Mouse (Mus musculus) kidney, postnatal 4 days (tissue): ENCODE results near the gene Slc17a9.

Experiments
- DNase-seq, 2 experiments: peaks; one replicate each; pipeline ENCODE4 v3.0.0; 2021; ENCODE audit warnings: mixed read lengths in 2 of 2

Gene Slc17a9

DNA sequence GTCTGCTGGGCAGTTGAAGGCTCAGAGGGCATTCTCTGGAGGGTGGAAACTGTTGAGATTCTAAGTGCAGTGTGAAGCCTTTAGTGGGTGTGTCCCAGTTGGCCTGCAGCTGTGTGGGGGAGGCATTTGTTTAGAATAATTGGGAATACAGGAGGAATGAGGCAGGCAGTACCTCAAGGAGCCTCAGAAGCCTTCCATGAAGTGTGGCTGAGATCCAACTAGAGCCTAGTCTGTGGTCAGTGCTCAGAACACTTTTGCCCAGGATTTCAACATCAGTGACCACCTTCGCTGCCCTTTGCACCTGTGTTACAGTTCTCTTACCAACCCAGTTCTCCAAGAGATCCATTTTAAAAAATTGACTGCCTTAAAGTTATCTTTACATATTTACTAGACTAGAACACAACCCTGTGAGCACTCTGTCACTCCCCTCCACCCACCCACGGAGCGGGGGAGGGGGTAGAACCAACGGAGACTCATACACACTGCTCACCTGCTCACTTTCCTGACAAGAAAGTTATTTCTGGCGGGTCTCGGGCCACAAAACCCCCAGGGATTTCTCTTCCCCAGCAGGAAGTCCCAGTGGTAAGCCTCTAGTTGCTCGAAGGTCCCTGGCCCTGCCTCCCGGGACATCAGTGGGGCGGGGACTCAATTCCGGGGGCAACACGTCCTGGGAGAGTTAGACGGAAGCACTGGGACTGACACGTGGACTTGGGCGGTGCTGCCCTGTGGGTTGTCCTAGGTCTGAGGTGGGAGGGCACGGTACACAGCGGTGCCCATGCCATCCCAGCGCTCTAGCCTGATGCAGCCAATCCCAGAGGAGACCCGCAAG lies at the start of gene Slc17a9:
Gene Slc17a9 (plus strand): TSS at position 679 of the 829 bp plus-strand sequence.
- DNase-seq: peak; percentile 63 to 76

DNA sequence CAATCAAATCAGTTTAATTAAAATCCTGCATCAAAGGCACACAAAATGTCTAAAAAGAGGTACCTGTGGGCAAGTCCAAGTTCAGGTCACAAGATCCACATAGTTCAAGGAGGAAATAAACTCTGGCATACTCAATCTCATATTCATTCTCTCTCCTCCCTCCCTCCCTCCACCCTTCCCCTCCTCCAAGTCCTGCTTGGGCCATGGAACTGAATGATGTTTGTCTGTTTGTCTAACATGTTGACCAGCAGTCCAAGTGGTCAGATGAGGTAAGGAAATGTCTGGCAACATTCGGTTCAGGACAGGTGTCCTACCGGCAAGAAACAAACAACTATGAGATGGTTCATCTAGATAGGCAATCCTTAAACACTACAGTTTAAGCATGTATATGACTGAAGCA lies 48.4 kb upstream of the Slc17a9 start:
- no peak for DNase-seq

DNA sequence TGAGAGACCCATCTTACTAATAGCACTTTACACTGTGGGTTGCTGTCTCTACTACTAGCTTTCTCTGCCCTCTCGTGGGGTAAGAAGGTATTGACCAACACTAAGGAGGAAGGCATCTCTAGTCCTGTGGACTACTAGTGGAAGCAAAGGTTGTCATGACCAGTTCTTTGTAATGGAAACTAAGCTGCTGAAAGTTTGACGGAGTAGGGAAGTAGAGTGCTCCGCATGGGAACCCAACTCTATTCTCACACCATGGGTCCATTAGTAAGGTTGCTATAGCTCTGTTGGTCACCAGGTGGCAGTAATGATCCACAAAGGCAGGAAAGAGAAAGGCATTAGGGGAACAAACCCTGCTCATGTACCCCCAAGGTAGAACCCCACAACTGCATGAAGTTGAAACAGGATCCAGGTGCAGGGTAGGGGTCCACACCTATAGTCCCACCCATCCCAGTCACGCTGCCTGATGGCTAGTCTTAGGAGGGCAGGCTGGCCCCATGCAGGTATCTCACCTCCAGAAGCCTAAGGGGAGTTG lies 46.4 kb upstream of the Slc17a9 start:
- DNase-seq: peak; percentile 71 to 77

DNA sequence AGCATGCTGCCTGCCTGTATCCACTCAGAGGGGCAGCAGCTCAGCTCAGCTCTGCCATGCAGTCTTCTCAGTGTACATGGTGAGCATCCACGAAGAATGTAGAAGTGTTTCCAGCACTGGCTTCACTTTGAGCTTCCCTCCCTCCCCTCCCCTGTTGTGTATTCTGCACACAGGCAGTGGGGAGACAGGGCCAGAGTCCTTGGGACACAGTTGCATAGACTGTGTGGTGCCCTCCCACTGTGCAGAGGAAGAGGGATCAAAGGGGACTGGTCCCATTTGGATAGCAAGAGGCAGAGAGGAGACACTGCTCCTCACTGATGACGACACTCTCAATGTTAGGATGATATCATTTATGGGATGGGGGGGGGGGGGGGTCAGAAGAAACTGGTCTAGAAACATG lies 43.8 kb upstream of the Slc17a9 start:
- DNase-seq: no peak

DNA sequence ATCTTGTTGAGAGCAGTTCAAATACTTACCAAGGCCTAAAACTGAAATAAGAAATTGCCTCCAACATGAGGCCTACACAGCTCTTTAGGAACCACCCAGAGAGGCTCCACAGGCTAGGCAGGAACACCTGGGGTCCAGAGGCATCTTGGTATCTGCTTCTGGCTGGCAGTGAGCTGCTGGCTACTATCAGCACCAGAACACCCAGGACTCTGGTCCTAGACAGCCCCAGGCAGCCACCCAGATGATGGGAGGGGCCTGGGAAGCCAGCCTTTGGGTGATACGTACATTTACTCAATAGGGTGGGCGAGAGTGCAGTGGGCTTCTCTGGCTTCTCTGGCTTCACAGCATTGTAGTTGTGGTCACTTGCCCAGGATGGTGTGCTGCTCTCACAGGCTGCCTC lies 41.5 kb upstream of the Slc17a9 start:
- DNase-seq: no peak

DNA sequence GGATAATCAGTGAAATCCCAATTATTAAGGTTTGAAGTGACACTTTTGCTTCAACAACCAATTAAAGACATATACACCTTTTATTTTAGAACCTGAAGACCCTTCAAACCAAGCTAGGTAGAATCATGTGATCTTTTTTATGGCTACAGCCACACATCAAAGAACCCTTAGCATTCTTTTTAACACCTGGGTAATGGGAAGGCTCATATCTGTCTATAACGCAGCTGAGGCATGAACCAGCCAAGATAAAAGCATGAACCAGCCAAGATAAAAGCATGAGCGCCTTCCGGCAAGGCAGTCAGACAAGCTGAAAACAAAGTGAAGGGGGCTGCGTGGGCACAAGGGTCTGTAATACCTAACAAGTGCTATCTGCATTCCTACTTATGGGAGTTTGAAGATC lies 41.0 kb upstream of the Slc17a9 start:
- no peak for DNase-seq

DNA sequence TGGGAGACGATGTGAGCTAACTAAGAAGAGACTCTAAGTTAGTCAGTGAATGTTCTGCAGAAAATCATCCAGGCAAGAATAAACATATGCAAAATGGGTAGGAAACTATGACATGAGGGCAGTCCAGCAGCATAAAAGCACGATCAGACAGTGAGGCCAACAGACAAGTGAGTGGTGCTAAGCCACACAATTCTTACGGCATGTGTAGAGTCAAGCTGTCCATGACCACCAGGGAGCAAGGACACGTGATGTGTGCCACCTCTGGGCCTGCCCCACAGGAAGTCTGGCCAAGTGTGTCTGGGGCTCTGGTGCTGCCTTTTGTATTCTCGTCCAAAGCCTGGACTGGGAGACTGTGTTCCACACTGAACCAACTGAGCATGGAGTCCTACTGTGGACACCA lies 35.2 kb upstream of the Slc17a9 start:
- no peak for DNase-seq

DNA sequence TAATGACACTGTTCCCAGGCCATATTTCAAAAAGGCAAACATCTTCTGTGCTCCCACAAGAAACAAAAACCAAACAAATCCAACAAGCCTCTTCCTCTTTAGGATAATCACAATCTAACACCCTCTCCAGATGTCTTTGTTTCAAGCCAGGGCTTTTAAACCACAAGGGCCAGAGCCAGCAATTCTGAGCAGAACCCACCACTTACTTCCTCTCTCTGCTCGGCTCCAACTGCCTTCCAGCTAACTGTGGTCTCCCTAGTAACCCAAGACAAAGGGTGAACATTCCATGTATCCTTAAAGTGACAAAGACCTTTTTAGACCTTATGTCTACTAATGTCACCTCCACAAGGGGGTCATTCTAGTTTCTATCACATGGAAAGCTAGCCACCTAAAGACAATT lies 32.4 kb upstream of the Slc17a9 start:
- peak; percentile 33 to 37 for DNase-seq

DNA sequence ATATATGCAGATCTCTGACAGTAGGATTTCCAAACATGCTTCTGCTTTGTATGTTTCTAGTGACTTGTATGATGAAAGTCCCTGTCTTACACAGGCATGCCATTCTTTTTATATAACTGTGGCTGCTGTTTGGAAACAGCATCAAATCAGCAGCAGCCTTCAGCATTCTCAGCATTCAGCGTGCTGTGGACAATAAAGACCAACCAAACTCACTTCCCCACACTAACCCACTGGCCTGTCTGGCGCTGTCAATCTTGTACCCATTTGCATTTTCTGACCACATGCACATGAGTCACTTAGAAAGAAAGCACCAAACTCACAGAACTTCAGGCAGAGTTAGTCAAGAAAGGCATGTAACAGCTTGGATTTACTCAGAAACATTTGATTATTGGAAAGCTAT lies 29.9 kb upstream of the Slc17a9 start:
- no peak for DNase-seq

DNA sequence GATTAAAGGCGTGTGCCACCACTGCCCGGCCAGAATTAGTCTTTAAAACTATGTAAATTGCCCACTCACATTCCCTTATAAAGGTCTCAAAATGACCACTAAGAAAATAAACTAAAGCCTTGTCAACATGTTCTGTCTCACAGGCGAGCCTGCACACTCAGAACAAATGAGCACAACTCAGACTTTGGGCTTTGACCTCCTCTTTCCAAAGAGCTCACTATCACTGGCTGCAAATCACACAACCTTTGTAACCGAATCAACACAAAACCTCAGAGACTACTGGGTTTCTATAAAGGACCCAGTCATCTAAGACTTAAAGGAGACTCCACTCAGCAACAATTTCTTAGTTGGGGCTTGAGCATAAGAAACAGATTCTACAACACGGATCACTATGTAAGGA lies 24.6 kb upstream of the Slc17a9 start:
- DNase-seq: no peak

DNA sequence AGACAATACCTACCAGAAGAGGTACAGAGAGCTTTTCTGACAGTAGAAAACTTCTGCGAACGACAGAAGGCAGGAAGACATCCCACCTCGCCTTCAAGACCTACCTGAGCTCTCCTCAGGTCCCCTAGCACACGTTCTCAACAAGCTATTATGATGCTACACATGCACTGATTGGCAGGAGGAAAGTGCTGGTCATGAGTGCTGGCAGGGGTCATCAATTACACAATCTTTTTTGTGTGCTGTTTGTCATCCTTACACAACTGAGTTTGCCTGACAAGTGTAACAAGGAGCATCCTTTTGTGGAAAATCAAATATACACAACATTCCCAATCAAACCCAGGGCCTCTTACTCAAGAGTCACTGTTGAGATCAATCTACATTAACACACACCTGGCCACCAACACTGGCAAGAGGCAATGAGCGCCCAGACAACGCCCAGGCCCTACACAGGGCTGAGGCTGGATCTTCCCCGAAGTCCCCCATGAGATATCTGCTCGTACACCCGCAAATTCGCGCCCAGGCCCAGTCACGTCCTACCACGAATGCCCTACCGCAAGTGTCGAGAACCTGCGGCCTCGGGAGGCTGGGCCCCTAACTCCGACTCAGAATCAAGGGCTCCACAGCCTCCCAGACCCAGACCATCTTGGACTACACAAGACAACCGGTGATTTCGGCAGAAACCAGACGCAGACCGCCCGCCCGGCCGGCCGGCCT lies 23.9 kb upstream of the Slc17a9 start:
- no peak for DNase-seq

DNA sequence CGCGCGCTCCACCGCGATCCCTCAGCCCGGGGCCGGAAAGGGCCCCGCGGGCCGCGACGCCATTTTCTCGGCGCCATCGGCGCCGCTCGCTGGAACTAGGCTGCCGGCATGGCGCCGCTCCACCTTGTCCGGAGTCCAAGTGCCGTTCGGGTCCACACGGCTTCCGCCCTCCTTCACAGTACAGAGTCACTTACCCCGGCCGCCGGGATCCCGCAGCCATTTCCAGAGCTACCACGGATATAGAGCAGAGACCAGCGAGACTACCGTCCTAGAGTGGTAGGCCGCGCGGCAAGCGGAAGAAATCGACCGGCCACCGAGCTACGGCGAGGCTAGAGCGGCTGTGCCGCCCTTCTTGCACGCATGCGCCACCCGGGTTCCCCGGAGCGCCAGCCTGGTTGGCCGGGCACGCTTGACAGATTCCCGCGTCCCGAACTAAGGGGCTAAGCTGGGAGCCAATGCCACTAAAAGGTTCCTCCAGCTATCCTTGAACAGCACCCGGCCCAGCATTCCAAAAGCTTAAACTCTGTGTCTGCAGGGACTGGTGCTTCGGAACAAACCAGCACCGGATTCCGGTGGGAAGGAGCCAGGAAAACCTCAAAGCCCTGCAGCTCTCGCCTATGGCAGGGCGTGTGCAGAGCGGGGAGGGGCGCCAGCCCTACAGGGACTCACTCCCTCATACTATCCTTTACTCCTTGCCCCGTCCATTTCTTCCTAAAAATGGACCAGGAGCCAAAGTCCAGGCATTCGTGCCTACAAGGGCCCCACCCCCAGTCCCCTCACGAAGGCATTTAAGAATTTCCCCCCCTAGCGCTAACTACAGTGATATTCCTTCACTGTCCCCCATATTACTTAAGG lies 23.1 kb upstream of the Slc17a9 start:
- peak; percentile 93 to 96 for DNase-seq

DNA sequence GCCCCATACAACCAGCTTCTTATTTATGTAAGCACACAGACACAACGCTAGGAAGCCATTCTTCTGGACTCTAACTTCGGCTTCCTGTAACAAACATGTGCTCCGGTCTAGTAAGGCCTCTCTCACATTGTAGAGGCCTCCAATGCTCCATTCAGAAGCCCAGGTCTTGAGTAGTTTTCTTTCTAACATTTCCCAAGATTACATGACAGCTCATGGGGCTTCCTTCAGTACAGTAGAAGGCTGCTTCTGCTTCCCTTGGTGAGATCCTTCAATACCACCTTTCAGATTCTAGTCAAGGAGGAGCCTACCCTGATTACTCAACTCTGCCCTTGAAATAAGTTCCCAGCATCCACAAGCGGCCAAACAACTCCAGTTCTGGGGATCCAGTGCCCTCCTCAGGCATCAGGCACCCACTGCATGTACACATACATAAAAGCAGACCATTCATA lies 22.3 kb upstream of the Slc17a9 start:
- DNase-seq: no peak

DNA sequence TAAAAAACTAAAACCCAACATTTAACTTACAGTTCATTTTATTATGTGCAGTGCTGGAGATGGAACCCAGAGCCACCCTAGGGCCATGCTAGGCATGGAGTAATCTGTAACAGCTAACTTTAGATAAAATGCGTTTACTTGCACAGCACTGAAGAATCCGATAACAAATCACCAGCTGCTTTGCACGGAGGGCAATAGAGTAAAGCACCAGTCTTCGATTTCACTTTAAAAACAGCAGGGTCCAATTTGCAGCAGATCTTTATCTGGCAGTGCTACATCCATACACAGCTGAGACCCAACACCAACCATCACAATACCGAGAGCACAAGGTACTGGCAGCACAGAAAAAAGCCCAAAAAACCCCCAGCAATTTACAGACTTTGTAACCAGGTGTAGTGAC lies 21.9 kb upstream of the Slc17a9 start:
- DNase-seq: no peak

DNA sequence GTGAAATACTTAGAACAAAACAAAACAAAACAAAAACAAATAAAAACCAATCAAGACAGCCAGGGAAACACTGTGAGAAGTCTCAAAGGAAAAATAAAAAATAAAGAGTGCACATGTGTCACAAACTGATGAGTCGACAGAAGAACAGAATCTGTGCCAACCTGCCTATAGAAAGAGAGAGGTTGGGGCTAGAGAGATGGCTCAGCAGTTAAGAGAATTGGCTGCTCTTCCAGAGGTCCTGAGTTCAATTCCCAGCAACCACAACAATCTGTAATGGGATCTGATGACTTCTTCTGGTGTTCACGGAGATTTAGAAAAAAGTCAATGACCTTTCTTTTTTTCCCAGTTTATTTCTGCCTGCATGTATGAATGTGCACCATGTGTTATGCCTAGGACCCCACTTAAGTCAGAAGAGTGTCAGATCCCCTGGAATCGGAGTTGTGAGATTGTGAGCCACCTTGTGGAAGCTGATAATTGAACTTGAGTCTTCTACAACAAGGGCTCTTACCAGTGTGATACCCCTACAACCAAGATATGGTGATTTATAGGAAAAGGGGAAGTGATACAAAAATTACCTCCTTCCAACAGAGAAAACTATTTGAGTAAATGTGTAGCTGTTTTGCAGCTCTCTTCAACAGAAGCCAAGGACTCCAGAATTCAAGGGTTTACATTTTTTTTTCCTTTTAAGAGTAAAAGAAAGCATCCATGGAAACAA lies 21.3 kb upstream of the Slc17a9 start:
- no peak for DNase-seq

DNA sequence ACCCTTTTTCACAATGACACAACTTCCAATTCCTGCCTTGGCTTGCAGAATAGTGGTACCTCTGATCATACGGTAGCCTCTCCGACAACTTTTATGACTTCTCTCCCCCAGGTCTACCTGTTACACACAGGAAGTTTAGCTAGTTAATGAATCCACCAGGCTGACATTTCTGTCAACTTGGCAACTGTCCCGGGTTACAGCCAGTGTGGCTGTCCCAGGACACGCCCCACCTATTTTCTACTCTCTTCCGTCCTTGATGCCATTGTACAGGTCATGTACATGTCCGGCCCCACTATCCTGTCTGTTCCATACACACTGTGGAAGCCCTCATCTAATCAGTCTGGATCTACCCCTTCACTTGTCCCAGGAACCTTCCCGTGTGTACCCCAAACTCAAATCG lies 20.5 kb upstream of the Slc17a9 start:
- peak; percentile 53 to 73 for DNase-seq

DNA sequence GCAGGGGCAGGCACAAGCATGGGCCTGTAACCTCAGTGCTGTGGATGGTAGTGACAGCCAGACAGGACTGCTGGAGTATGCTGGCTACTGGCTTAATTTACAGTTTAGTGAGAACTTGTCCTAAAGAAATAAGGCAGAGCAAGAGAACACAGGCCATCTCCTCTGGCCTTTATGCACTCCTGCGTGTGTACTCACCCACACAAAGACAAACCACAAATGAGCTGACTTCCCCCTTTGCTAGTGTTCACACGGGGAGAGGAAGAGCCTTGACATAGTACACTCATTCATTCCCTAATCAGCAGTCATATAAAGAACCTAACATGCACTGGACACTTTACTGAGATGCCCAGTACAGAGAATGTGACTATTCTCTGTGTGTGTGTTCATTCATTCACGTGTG lies 20.0 kb upstream of the Slc17a9 start:
- DNase-seq: no peak

DNA sequence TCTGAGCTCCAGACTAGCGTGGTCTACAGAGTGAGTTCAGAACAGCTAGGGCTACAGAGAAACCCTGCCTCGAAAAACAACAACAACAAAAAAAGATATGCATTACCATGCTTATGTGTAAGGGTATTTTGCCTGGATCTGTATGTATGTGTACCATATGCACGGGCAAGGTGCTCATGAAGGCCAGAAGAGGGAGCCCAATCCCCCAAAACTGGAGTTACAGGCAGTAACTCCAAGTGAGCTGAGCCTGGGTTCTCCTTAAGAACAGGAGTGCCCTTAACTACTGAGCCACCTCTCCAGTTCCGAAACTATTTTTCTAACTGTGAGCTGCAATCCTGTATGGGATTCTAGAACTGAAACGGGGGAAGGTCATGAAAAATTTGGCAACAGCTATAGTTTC lies 19.1 kb upstream of the Slc17a9 start:
- DNase-seq: no peak

DNA sequence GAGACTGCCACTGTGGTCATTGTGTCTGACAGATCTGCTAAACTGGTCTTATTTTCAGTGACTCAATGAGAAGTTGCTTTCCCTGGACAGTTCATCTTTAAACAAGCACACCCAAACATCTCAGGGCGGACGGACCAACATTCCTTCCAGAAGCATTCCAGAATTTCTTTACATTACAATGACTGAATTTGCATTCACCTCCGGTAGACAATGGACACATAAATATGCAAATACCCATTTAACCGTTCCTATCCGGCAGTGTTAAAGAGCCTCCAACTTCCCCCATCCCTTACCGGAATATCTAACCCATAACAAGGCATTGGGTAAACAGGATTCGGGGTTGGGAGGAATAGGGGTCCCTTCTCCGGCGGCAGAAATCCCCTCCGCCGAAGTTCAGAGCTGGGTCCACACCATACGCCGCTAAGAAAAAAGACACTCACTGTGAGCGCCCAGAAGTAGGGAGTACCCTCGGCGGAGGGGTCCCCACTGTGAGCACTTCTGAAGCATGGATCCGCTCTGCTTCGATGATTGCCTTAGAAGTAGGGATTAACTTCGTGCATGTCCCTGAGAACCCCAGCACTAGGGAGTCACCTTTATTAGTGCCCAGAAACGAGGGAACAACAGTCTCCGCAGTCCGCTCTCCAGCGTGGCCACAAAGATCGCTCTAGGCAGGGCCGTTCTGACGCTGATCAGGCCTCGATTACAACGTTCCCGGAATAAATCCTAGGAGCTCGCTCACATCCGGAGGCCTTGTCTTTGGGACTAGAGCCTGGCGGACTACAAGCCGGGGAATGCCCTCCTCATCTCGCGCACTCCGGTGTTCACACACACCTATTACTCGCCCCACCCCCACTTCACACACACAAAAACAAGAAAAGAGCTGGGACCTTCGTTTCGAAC lies 15.8 kb upstream of the Slc17a9 start:
- DNase-seq: no peak

DNA sequence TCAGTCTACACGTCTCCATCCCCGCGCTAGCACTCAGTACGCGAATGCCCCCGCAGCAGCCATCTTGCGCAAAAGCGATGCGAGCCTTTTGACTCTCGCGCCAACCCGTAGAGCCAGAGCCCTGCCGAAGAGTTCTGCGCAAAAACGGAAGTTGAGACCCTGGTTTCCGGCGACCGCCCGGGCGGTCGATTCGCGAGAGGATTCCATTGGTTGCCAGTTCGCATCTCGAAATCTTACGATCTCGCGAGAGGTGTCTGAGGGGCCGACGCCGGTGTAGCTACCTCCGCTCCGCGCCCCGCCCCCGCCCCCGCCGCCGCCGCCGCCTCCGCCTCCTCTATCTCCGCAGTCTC lies 15.2 kb upstream of the Slc17a9 start, which contains the start of the genes Dido1 and Gid8:
Gene Dido1 (minus strand): TSS at position 77 of the 350 bp plus-strand sequence.
Gene Gid8 (plus strand): TSS at position 195 of the 350 bp plus-strand sequence.
- DNase-seq: peak; percentile 97 to 98
